Mouse (Mus musculus) hematopoietic stem cell, adult 5-6 weeks (primary cell): ENCODE data around the gene Hist1h4h. TPM values are rescaled to one million over a fixed set of nuclear protein-coding genes. Genes with fewer than 3 reads are reported as not detected.
"Not testable (repeated sequence)": the region's sequence is repeated elsewhere in the genome, so short reads cannot be mapped to it uniquely, and the experiment has no call there.

Experiments used
- ATAC-seq, 2 experiments: fragments of 125-278 bp in 1 of 2; replicated peaks in 1 of 2; 2 replicates each; pipeline ENCODE4 v1.8.0; 2016 to 2017; ENCODE audit warnings: inconsistent platforms in 2 of 2, mild to moderate bottlenecking in 2 of 2, moderate number of reproducible peaks in 2 of 2, low read depth in 1 of 2, moderate TSS enrichment in 1 of 2; ENCODE audit not compliant: low FRiP score in 2 of 2, poor library complexity in 2 of 2, severe bottlenecking in 2 of 2, insufficient read depth in 1 of 2, low TSS enrichment in 1 of 2
- total RNA-seq: library from RNA; stranded (forward); fragments of 172-1452, 232-1000 nt; gene quantifications from 2 replicates; pipeline ENCODE4 v1.2.3, GENCODE M21; 2017

Gene Hist1h4h
- total RNA-seq, 1 experiment from 2014 or later, result 427 TPM

GRCm38 (mm10) chr13:23529005-23529404 lies 1.8 kb upstream of the Hist1h4h start:
- ATAC-seq, result no peak

DNA sequence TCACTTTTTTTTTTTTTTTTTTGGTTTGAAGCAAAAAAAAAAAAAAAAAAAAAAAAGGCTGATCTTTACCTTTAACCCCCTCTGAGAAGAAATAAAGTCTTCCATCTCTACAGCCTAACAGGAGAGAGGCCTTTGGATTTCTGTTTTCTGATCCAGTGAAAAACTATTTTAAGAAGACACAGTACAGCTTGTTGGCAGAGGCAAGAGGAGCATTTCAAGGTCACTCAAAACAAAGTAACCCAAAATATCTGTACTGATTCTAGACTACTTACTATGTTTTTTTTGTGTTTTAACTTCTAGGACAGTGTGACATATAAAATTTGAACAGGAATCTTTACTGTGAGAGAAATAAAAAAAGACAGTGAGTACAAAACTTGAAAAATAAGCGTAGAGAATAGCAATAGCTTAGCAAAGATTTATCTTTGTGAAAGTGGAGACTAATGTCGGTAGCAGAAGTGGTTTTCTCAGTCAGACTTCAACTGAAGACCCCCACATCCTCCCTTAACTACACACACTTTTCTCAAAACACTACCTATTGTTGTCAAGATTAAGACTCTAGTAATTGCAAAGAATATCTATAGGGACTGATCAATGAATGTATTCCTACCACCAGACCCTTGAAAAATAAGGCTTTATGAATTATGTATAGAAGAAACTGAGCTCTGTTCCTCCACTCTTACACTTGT lies 1.2 kb upstream of the Hist1h4h start:
- no peak for ATAC-seq

GRCm38 (mm10) chr13:23530181-23530900 lies 509 bp upstream of the Hist1h4h start:
- ATAC-seq, result no peak

GRCm38 (mm10) chr13:23532262-23533075 lies 1.6 kb downstream of the Hist1h4h start:
- no peak for ATAC-seq

DNA sequence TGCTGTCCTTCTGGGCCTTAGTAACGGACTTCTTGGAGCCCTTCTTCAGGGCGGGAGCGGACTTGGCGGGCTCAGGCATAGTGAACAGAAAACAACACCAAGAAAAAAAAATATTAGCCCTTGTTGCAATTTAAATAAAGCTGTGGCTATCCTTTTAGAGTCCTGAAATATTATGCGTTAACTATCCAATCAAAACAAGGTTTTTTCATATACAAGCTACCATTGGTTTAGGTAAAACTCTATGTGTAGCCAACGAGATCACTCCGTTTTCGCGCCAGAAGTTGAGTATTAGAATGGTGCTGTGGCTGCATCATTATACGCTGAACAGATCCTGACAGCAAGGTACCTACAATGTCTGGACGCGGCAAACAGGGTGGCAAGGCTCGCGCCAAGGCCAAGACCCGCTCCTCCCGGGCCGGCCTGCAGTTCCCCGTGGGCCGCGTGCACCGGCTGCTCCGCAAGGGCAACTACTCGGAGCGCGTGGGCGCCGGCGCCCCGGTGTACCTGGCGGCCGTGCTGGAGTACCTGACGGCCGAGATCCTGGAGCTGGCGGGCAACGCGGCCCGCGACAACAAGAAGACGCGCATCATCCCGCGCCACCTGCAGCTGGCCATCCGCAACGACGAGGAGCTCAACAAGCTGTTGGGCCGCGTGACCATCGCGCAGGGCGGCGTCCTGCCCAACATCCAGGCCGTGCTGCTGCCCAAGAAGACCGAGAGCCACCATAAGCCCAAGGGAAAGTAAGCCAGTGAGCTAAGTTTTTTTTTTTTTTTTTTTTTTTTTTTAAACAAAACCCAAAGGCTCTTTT lies 2.9 kb downstream of the Hist1h4h start, which contains the start of gene Hist1h2af:
Gene Hist1h2af, plus strand, starts transcription at position 347 of the 808 bp plus-strand sequence.
- ATAC-seq, result peak; percentile 38 to 39

GRCm38 (mm10) chr13:23534368-23535131 lies 3.7 kb downstream of the Hist1h4h start:
- no peak for ATAC-seq

DNA sequence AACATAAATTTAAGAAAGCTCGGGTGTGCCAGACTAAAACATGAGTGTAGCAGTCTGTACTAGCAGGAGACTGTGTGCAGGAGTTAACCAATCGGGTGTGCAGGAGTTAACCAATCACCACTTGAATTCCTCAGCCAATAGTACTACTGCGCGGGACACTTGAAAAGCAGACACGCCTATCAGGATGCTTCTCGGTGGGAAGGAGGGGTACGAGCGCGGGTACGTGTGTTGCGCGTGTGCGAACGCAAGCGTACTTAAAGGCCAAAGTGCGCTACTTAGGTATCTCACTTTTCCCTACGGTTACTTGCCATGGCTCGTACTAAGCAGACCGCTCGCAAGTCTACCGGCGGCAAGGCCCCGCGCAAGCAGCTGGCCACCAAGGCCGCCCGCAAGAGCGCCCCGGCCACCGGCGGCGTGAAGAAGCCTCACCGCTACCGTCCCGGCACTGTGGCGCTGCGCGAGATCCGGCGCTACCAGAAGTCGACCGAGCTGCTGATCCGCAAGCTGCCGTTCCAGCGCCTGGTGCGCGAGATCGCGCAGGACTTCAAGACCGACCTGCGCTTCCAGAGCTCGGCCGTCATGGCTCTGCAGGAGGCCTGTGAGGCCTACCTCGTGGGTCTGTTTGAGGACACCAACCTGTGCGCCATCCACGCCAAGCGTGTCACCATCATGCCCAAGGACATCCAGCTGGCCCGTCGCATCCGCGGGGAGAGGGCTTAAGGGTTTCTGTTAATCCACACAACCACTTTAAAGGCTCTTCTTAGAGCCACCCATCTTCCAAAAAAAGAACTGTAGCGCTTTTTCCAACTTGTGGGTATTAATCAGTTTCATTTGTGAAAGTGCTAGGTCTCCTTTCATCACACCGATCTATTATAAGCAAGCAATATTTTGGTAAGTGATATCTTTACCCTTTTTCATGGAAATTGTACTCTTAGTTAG lies 4.6 kb downstream of the Hist1h4h start, which contains the start of gene Hist1h3g:
Gene Hist1h3g, plus strand, starts transcription at position 286 of the 939 bp plus-strand sequence.
- ATAC-seq, result peak; percentile 71 to 74

- no peak for ATAC-seq
These were observed 5.4 kb downstream of the Hist1h4h start for GRCm38 (mm10) chr13:23536076-23536822.

GRCm38 (mm10) chr13:23537006-23537710 lies 6.3 kb downstream of the Hist1h4h start:
- ATAC-seq, result no peak

DNA sequence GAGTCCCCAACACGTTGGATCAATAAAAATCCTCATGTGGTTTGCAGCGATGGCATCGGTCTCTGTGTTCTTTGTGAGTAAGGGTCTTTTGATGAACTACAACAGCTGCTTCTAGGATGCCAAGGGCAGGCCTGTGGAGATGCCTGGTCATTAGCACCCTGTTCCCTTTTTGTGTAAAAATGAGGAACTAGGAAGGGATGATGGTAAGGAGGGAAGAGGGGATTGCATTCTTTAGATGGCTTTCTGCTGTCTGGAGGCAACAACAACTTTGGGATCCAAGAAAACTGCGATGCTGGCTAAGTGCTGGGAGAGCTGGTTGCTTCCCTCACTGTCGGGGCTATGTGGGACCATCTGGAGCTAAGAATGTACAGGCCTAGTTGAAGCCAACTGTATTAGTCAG lies 7.4 kb downstream of the Hist1h4h start:
- no peak for ATAC-seq

- ATAC-seq, result not testable (repeated sequence)
These were observed 9.0 kb downstream of the Hist1h4h start for GRCm38 (mm10) chr13:23539821-23540220.

DNA sequence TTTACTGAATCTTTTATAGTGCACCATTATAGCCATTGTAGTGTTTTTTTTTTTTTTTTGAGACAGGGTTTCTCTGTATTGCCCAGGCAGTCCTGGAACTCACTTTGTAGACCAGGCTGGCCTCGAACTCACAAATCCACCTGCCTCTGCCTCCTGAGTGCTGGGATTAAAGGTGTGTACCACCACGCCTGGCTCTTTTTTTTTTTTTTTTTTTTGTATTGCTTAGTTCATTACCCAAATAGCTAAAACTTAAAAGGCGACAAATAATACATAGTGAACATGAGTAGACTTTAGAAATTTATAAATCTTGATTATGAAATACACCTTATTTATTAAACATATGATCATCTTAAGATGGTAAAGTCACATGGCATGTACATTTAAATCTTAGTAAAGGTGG lies 10.6 kb downstream of the Hist1h4h start:
- ATAC-seq, result no peak

GRCm38 (mm10) chr13:23542225-23542980 lies 11.6 kb downstream of the Hist1h4h start:
- ATAC-seq, result not testable (repeated sequence)
